Mouse (Mus musculus): ENCODE results near the gene Vmn1r48. TPM values are rescaled to one million over a fixed set of nuclear protein-coding genes. Genes with fewer than 3 reads are reported as not detected.

The Vmn1r48 gene
- total RNA-seq (2023), result not detected

DNA sequence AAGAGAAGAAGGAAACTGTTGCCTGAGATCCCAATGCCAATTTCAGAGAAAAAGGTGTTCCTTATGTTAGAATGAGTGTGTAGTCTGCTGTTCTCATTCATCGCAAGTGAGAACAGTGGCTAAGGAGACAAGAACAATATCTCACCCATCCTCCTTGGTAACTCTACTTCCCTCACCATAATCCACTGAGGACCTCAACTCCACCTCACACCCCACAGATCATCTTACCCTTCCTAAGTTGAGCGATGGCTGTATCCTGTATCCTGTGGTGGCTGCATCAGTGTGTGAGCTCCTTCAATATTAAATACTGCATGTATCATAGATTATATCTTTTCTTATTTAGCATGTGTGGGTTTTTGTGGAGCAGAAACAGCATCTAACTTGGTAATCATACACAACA lies at the start of gene Vmn1r48:
Vmn1r48 (minus strand) TSS at position 101 of the 400 bp plus-strand sequence.

DNA sequence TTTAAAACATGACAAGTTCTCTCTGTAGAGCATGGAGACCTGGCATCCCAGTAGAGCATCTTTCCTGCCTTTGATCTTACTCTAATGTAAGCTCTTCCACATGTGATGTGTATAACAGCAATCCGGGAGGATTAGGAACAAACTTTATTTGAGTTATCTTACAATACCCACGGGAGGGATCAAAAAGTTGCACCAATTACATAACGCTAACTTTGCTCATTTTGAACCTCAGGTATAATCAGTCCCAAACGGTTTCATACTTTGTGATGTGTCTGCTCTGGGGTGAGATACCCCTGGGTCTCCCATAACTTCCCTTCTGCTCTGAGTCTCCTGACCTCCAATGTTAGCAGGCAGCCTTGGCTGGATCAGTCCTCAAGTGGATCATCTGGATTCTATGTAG lies 41.8 kb upstream of the Vmn1r48 start, which contains the start of gene Vmn1r49:
Vmn1r49 (minus strand) TSS at position 101 of the 400 bp plus-strand sequence.

DNA sequence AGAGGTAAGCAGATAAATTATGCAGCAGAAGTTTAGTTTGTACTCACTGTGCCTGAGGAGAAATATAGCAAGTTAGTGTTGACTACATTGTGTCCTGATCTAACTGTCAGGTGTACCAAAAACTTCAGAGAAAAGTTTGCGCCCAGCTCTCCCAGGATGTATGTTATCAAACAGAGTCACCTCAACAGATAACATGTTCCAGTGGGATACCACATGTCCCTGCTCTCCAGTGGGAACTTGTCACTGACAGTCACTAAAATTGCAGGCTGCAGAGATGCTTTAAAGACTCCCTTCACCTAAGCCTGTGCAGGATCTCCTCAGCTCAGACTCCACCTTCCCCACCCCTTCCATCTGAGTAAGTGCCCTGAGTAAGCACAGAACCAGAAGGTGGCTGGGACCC lies 20.8 kb downstream of the Vmn1r48 start, which contains the start of gene Vmn1r47:
Vmn1r47 (plus strand) TSS at position 301 of the 400 bp plus-strand sequence.

Other genes starting within 250 kb of the Vmn1r48 start
- not detected for gene Vmn1r42, start 160.4 kb downstream of the Vmn1r48 start, total RNA-seq (2023)
- gene Vmn1r43, start 160.4 kb downstream of the Vmn1r48 start, total RNA-seq (2023), result not detected
- not detected for gene Vmn1r44, start 153.2 kb downstream of the Vmn1r48 start, total RNA-seq (2023)
- gene Vmn1r45, start 96.2 kb downstream of the Vmn1r48 start, total RNA-seq (2023), result not detected
- not detected for gene Vmn1r46, start 67.5 kb downstream of the Vmn1r48 start, total RNA-seq (2023)
- gene Vmn1r47, start 20.7 kb downstream of the Vmn1r48 start, total RNA-seq (2023), result not detected
- gene Vmn1r49, start 41.7 kb upstream of the Vmn1r48 start, total RNA-seq (2023), result not detected
- not detected for gene Vmn1r50, start 64.6 kb upstream of the Vmn1r48 start, total RNA-seq (2023)
- not detected for gene Vmn1r51, start 85.8 kb upstream of the Vmn1r48 start, total RNA-seq (2023)
- not detected for gene Vmn1r52, start 138.0 kb upstream of the Vmn1r48 start, total RNA-seq (2023)
- not detected for gene V1ra8, start 166.0 kb upstream of the Vmn1r48 start, total RNA-seq (2023)
- gene Vmn1r53, start 187.6 kb upstream of the Vmn1r48 start, total RNA-seq (2023), result not detected
- gene Vmn1r54, start 209.5 kb upstream of the Vmn1r48 start, total RNA-seq (2023), result not detected

All from B cell, adult 67 days (primary cell).